Mouse (Mus musculus) heart, postnatal 0 days (tissue): ENCODE results near the gene 2410131K14Rik.

Experiments used
- CTCF ChIP-seq: IDR thresholded peaks from 2 replicates; pipeline ENCODE4 v1.5.1; 2016; ENCODE audit warnings: antibody characterized with exemption, control low read depth, low read depth
- EP300 ChIP-seq: IDR thresholded peaks from 2 replicates; pipeline ENCODE4 v1.6.1; 2016; ENCODE audit warnings: antibody characterized with exemption, low read depth

GRCm38 (mm10) chr5:118197421-118197820 lies 47.6 kb upstream of the 2410131K14Rik start:
- no peak for TF ChIP-seq CTCF
- TF ChIP-seq EP300, result no peak
